In the genomic region with DNA sequence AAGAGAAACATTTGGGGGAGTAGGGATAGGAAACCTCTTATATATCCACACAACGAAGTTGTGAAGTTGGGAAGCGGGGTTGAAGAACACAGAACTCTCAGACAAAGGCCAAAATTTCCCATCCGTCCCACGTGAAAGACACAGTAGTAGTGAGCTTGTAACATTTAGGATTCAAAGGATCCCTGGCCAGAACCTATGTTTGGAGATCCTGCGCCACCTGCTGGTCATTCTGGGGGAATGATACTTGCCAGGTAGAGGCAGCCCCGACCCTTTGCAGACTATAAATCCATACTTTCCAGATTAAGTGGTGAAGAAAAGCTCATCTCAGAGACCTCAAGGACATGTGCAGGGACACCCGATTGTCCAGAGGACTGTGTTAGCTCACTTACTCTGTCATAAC, we compare ENCODE assay signal across 8 mouse cellular contexts. TPM values are rescaled to one million over a fixed set of nuclear protein-coding genes. Genes with fewer than 3 reads are reported as not detected.
A peak's percentile ranks its signal among the peaks of the same experiment; 100 is the strongest.
DNase-seq lines count a peak whose midpoint lies in the region; ATAC-seq and TF ChIP-seq lines count a peak whose summit lies in the region.

No protein-coding gene starts in this region.

- intact Hi-C loops in heart, postnatal 14 days (cut with DNase I), result loop anchor here (1.0 to 5.0 kb wide), 4 partner anchors 45 to 283 kb away; no protein-coding TSS in a partner anchor

- TF ChIP-seq POLR2A in thymus, adult 2 months (IDR thresholded peaks at IDR 0.05; ENCODE audit: control insufficient read depth, extremely low read depth, insufficient read depth, low read length, poor library complexity), result no peak

- no peak for TF ChIP-seq EP300 in liver, postnatal 0 days (IDR thresholded peaks at IDR 0.05; ENCODE audit: low read depth)

- no peaks in the 10 kb centered on the region for H3K27me3 ChIP-seq in E14TG2a.4 (ENCODE audit: insufficient read depth, low read length)
- no peaks in the 10 kb centered on the region for H3K27me3 ChIP-seq in forebrain, embryonic 13.5 days
- no peaks in the 10 kb centered on the region for H3K27me3 ChIP-seq in liver, postnatal 0 days (ENCODE audit: insufficient read depth, low read length)
- H3K27me3 ChIP-seq in thymus, adult 2 months (ENCODE audit: control insufficient read depth, insufficient read depth, low read length), result no peaks in the 10 kb centered on the region

- H3K4me1 ChIP-seq in E14TG2a.4 (replicated peaks; ENCODE audit: low read depth, low read length), result no peaks in the 10 kb centered on the region
- no peaks in the 10 kb centered on the region for H3K4me1 ChIP-seq in forebrain, embryonic 13.5 days
- H3K4me1 ChIP-seq in liver, postnatal 0 days (ENCODE audit: insufficient read depth), result 0 out of 2 replicates have a peak, but pooled peaks cover 3% of the 10 kb centered on the region
- no peaks in the 10 kb centered on the region for H3K4me1 ChIP-seq in thymus, adult 2 months (replicated peaks; ENCODE audit: control insufficient read depth, insufficient read depth, low read length)

- WGBS in forebrain, embryonic 13.5 days, result 11% methylated on average over 7 of the region's 7 CpGs
- WGBS in liver, postnatal 0 days (ENCODE audit: insufficient replicate concordance), result 12% methylated on average over 7 of the region's 7 CpGs
- 30% methylated on average over 7 of the region's 7 CpGs for WGBS in thymus, adult 2 months

- H3K27ac ChIP-seq in forebrain, embryonic 13.5 days, result no peak overlapping the region
- H3K27ac ChIP-seq in liver, postnatal 0 days (ENCODE audit: low read depth), result peak overlapping the region; percentile 60
- H3K27ac ChIP-seq in thymus, adult 2 months (ENCODE audit: control insufficient read depth, insufficient read depth, low read length), result no peak overlapping the region

- no peak overlapping the region for H3K4me3 ChIP-seq in E14TG2a.4 (replicated peaks; ENCODE audit: low read length)
- no peak overlapping the region for H3K4me3 ChIP-seq in forebrain, embryonic 13.5 days
- no peak overlapping the region for H3K4me3 ChIP-seq in liver, postnatal 0 days (ENCODE audit: low read depth, low read length)
- H3K4me3 ChIP-seq in thymus, adult 2 months (ENCODE audit: control insufficient read depth, insufficient read depth, low read length), result no peak overlapping the region

- DNase-seq in c-Kit-positive CD71-negative TER-119-negative erythroid progenitor cells, embryonic 14.5 days (ENCODE audit: low read depth), result peak; percentile 36
- DNase-seq in heart, postnatal 14 days, result peak; percentile 81 to 84
- peak; percentile 86 to 88 for DNase-seq in kidney, postnatal 4 days
- peak; percentile 74 for DNase-seq in liver, postnatal 0 days
- peak; percentile 51 for DNase-seq in thymus, adult 2 months

- H3K36me3 ChIP-seq in E14TG2a.4 (ENCODE audit: insufficient read depth, low read length), result no peaks in the 10 kb centered on the region
- H3K36me3 ChIP-seq in forebrain, embryonic 13.5 days (ENCODE audit: poor library complexity, severe bottlenecking), result peaks cover 20% of the 10 kb centered on the region; the same call in 1 of the 2 replicates
- peaks cover 3% of the 10 kb centered on the region for H3K36me3 ChIP-seq in liver, postnatal 0 days (replicated peaks; ENCODE audit: insufficient read depth, low read length)
- peaks cover 55% of the 10 kb centered on the region for H3K36me3 ChIP-seq in thymus, adult 2 months (ENCODE audit: control insufficient read depth, insufficient read depth, low read length)

- peak; percentile 74 for TF ChIP-seq CTCF in E14TG2a.4 (conservative IDR thresholded peaks at IDR 0.05; ENCODE audit: low read length)
- peak; percentile 87 for TF ChIP-seq CTCF in liver, postnatal 0 days (IDR thresholded peaks at IDR 0.05; ENCODE audit: low read depth)
- no peak for TF ChIP-seq CTCF in thymus, adult 2 months (IDR thresholded peaks at IDR 0.05; ENCODE audit: borderline replicate concordance, control insufficient read depth, extremely low read depth, insufficient read depth, low read length, poor library complexity)

- ATAC-seq in forebrain, embryonic 13.5 days, result peak; percentile 93
- peak; percentile 78 for ATAC-seq in liver, postnatal 0 days
- peak; percentile 67 for ATAC-seq in neutrophil, adult 5-6 weeks (ENCODE audit: extremely low read depth, insufficient number of reproducible peaks, low FRiP score, poor library complexity, severe bottlenecking)

- no peaks in the 10 kb centered on the region for H3K9me3 ChIP-seq in E14TG2a.4 (ENCODE audit: low read length)
- no peaks in the 10 kb centered on the region for H3K9me3 ChIP-seq in forebrain, embryonic 13.5 days (replicated peaks)
- no peaks in the 10 kb centered on the region for H3K9me3 ChIP-seq in liver, postnatal 0 days (ENCODE audit: low read length)

- no peak overlapping the region for H3K4me2 ChIP-seq in forebrain, embryonic 13.5 days
- H3K4me2 ChIP-seq in liver, postnatal 0 days (ENCODE audit: low read depth, low read length), result 0 out of 2 replicates have a peak overlapping the region, but pooled peaks have one; percentile 9

- no peak overlapping the region for H3K9ac ChIP-seq in forebrain, embryonic 13.5 days
- no peak overlapping the region for H3K9ac ChIP-seq in liver, postnatal 0 days (replicated peaks)

RNA-seq across cellular contexts. Expression of a gene that starts 14.1 kb away (rescaled TPM):
- polyA plus RNA-seq in forebrain, embryonic 13.5 days (2015; fragmentation: Nextera tagmentation; extraction: Ambion mirVana), result 11.3 and 13.2 TPM in 2 replicates
- total RNA-seq in heart, postnatal 14 days (2021), result 10 to 100 TPM; 25.5 to 27.5 TPM
- 7.4 and 9.8 TPM in 2 replicates for polyA plus RNA-seq in liver, postnatal 0 days (2015; fragmentation: Nextera tagmentation; extraction: Ambion mirVana)
- not detected in 2 replicates for total RNA-seq in neutrophil, adult 5-6 weeks (2017)
- polyA plus RNA-seq in thymus, adult 2 months (2012; rRNA removed), result 0.94 and 1.8 TPM in 2 replicates

RNA-seq across cellular contexts. Expression of a gene that starts 42.5 kb away (rescaled TPM):
- 11.8 and 12.6 TPM in 2 replicates for polyA plus RNA-seq in forebrain, embryonic 13.5 days (2015; fragmentation: Nextera tagmentation; extraction: Ambion mirVana)
- total RNA-seq in heart, postnatal 14 days (2021), result under 1 TPM; 0.12 to 0.34 TPM
- 5.8 and 6.6 TPM in 2 replicates for polyA plus RNA-seq in liver, postnatal 0 days (2015; fragmentation: Nextera tagmentation; extraction: Ambion mirVana)
- 8.3 and 10.5 TPM in 2 replicates for total RNA-seq in neutrophil, adult 5-6 weeks (2017)
- 13.8 and 16.2 TPM in 2 replicates for polyA plus RNA-seq in thymus, adult 2 months (2012; rRNA removed)

Comparison
In these comparisons a context has a peak if more than half of its experiments do, and no peak if none do; other contexts are left out.
1. DNase-seq: peak in every context shown above with its lines; median percentile 87 in kidney, postnatal 4 days; 82 in heart, postnatal 14 days; 74 in liver, postnatal 0 days; 51 in thymus, adult 2 months; 36 in c-Kit-positive CD71-negative TER-119-negative erythroid progenitor cells, embryonic 14.5 days.